In the genomic region with DNA sequence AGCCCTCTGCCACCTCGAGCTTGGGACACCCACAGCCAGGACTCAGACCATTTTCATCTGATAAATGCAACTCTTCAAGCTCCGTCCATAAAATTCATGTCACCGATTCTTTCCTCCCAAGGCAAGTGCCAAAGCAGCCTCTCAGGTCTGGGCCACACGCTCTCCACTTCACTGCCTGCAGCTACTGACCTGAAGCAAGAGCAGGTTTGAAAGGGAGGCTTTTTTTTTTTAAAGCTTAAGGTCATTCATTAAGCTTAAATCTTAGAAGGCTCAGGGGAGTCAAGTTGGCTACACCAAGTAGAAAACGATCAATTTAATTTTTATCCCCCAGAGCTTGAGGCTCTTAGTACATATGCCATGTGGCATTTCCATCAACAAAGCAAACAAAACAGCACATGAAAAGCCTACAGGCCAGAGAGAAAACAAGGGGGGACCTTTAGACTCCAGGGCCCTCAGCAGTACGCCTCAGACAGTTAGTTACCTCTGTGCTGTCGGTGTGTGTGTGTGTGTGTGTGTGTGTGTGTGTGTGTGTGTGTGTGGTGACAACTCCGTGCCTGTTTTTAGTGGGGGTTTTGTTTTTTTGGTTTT, we compare ENCODE assay signal across 12 mouse cellular contexts. TPM values are rescaled to one million over a fixed set of nuclear protein-coding genes. Genes with fewer than 3 reads are reported as not detected.
DNase-seq lines count a peak whose midpoint lies in the region; ATAC-seq lines count a peak whose summit lies in the region.
"Had no signal": no experiment of that assay in that cellular context is flagged by ENCODE, and none has a peak within 500 bp of the region (broad histone marks: within the 10 kb centered on the region; RNA-seq: fewer than 3 reads in every experiment).

No protein-coding gene starts in this region.

- WGBS in liver, embryonic 12.5 days (ENCODE audit: insufficient replicate concordance), result 68% methylated on average over 8 of the region's 8 CpGs
- 69% methylated on average over 8 of the region's 8 CpGs for whole genome bisulfite sequencing in liver, embryonic 11.5 days
- 56% methylated on average over 8 of the region's 8 CpGs for WGBS in intestine, embryonic 16.5 days

- H3K36me3 ChIP-seq in liver, embryonic 12.5 days, result no peaks in the 10 kb centered on the region
- H3K36me3 ChIP-seq in liver, embryonic 11.5 days (ENCODE audit: control insufficient read depth, insufficient read depth, low read length), result no peaks in the 10 kb centered on the region
- H3K36me3 ChIP-seq in intestine, embryonic 16.5 days (ENCODE audit: control insufficient read depth, insufficient read depth, low read length), result no peaks in the 10 kb centered on the region

- peak; percentile 37 for DNase-seq in CD4-positive, CD25-positive, alpha-beta regulatory T cell, adult 2 months (ENCODE audit: low read depth, low spot score)
- no peak for DNase-seq in liver, embryonic 11.5 days (ENCODE audit: low spot score)
- DNase-seq in kidney, postnatal 36 days, result peak; percentile 55 to 57
- DNase-seq in right cerebral cortex, postnatal 10 days (ENCODE audit: low spot score in 2 of 2), result no peak
- no peak for DNase-seq in right cerebral cortex, adult 18-20 months
- DNase-seq: cerebellum, adult 8-10 months; embryo, embryonic 11 days had no signal

- no peak overlapping the region for H3K4me3 ChIP-seq in liver, embryonic 12.5 days
- H3K4me3 ChIP-seq in liver, embryonic 11.5 days (ENCODE audit: low read depth, low read length), result no peak overlapping the region
- H3K4me3 ChIP-seq in intestine, embryonic 16.5 days (ENCODE audit: low read length), result no peak overlapping the region
- H3K4me3 ChIP-seq: megakaryocyte, embryonic 14.5 days had no signal

- peaks cover 99% of the 10 kb centered on the region for H3K4me1 ChIP-seq in liver, embryonic 12.5 days
- H3K4me1 ChIP-seq in liver, embryonic 11.5 days (replicated peaks; ENCODE audit: control insufficient read depth, insufficient read depth, low read length), result peaks cover 88% of the 10 kb centered on the region
- H3K4me1 ChIP-seq in intestine, embryonic 16.5 days (ENCODE audit: control insufficient read depth, insufficient read depth, low read length), result peaks cover 74% of the 10 kb centered on the region

- no peak for ATAC-seq in CD4-positive, CD25-positive, alpha-beta regulatory T cell, adult 4 months
- ATAC-seq in liver, embryonic 12.5 days, result no peak
- ATAC-seq in liver, embryonic 11.5 days (replicated peaks; ENCODE audit: low FRiP score), result no peak
- no peak for ATAC-seq in intestine, embryonic 16.5 days
- ATAC-seq: activated CD4-positive, CD25-positive, alpha-beta regulatory T cell, adult 4 months had no signal

- H3K9ac ChIP-seq in liver, embryonic 12.5 days, result peak overlapping the region; percentile 12; the same call in 1 of the 2 replicates
- H3K9ac ChIP-seq in liver, embryonic 11.5 days (ENCODE audit: low read depth, low read length), result no peak overlapping the region
- peak overlapping the region; percentile 61 for H3K9ac ChIP-seq in intestine, embryonic 16.5 days (ENCODE audit: low read depth, low read length)

- no peak overlapping the region for H3K4me2 ChIP-seq in liver, embryonic 12.5 days
- H3K4me2 ChIP-seq in liver, embryonic 11.5 days, result no peak overlapping the region
- peak overlapping the region; percentile 7; the same call in 1 of the 2 replicates for H3K4me2 ChIP-seq in intestine, embryonic 16.5 days (ENCODE audit: low read depth, low read length)

- H3K27me3 ChIP-seq in liver, embryonic 12.5 days (replicated peaks), result no peaks in the 10 kb centered on the region
- H3K27me3 ChIP-seq in liver, embryonic 11.5 days (replicated peaks; ENCODE audit: control insufficient read depth, insufficient read depth, low read length), result no peaks in the 10 kb centered on the region
- no peaks in the 10 kb centered on the region for H3K27me3 ChIP-seq in intestine, embryonic 16.5 days (replicated peaks; ENCODE audit: control insufficient read depth, insufficient read depth, low read length)
- H3K27me3 ChIP-seq: megakaryocyte, embryonic 14.5 days had no signal

- no peak overlapping the region for H3K27ac ChIP-seq in liver, embryonic 12.5 days
- no peak overlapping the region for H3K27ac ChIP-seq in liver, embryonic 11.5 days (ENCODE audit: low read depth, low read length)
- peak overlapping the region; percentile 73 for H3K27ac ChIP-seq in intestine, embryonic 16.5 days (ENCODE audit: low read length)

- H3K9me3 ChIP-seq in liver, embryonic 12.5 days (replicated peaks), result no peaks in the 10 kb centered on the region
- H3K9me3 ChIP-seq in liver, embryonic 11.5 days (ENCODE audit: control insufficient read depth, low read length), result no peaks in the 10 kb centered on the region
- H3K9me3 ChIP-seq in intestine, embryonic 16.5 days (ENCODE audit: control insufficient read depth, low read length), result no peaks in the 10 kb centered on the region

RNA-seq across cellular contexts. Expression of gene Ccdc88c, which starts 15.7 kb away (rescaled TPM):
- 100 to 1,000 TPM in 1 of 2 experiments, 10 to 100 TPM in 1; 89.5 to 106 TPM for polyA plus RNA-seq in CD4-positive, CD25-positive, alpha-beta regulatory T cell, adult 4 months (2017; shearing (Covaris generic))
- polyA plus RNA-seq in liver, embryonic 12.5 days (2016; fragmentation: Nextera tagmentation; extraction: Ambion mirVana), result 8.4 and 9.6 TPM in 2 replicates
- polyA plus RNA-seq in liver, embryonic 11.5 days (2014; fragmentation: Nextera tagmentation; extraction: Ambion mirVana), result 11.8 and 13.3 TPM in 2 replicates
- 13.1 and 13.6 TPM in 2 replicates for polyA plus RNA-seq in intestine, embryonic 16.5 days (2015; fragmentation: Nextera tagmentation; extraction: Ambion mirVana)

Comparison
In these comparisons a context has a peak if more than half of its experiments do, and no peak if none do; other contexts are left out.
1. DNase-seq: peak in CD4-positive, CD25-positive, alpha-beta regulatory T cell, adult 2 months (single experiment) and kidney, postnatal 36 days (2 of 2); none in liver, embryonic 11.5 days (single experiment), right cerebral cortex, postnatal 10 days (0 of 2) and right cerebral cortex, adult 18-20 months (single experiment).